Mouse (Mus musculus) forebrain, embryonic 16.5 days (tissue): ENCODE measurements at regions not wholly inside any gene's neighbourhood (a gene's known extent, or its start where the extent isn't known, plus 50 kb on each side); places are given as distances from the start of the nearest gene placed in this dataset.

Source experiments
- ATAC-seq: fragments of 200-750 bp; cut with Nextera tagmentation; 2 replicates; pipeline ENCODE4 v1.8.0; 2017; ENCODE audit warnings: mild to moderate bottlenecking, moderate library complexity
- H3K27ac ChIP-seq: fragments of 300-500 bp; sonication (generic); 2 replicates; pipeline ENCODE4 v1.5.1; 2014; ENCODE audit warnings: low read length, control low read depth
- H3K27me3 ChIP-seq: fragments of 300-500 bp; sonication (generic); replicated peaks from 2 replicates; pipeline ENCODE4 v1.6.1; 2014; ENCODE audit warnings: low read length; ENCODE audit not compliant: control insufficient read depth, insufficient read depth
- H3K36me3 ChIP-seq: fragments of 300-500 bp; sonication (generic); 2 replicates; pipeline ENCODE4 v1.6.1; 2014; ENCODE audit not compliant: control insufficient read depth, insufficient read depth
- H3K4me1 ChIP-seq: fragments of 300-500 bp; sonication (generic); replicated peaks from 2 replicates; pipeline ENCODE4 v1.6.1; 2014; ENCODE audit warnings: low read length; ENCODE audit not compliant: control insufficient read depth, insufficient read depth
- H3K4me2 ChIP-seq: fragments of 300-500 bp; sonication (generic); 2 replicates; pipeline ENCODE4 v1.6.1; 2014; ENCODE audit warnings: mild to moderate bottlenecking, low read length, control low read depth
- H3K4me3 ChIP-seq: fragments of 300-500 bp; sonication (generic); replicated peaks from 2 replicates; pipeline ENCODE4 v1.5.1; 2014; ENCODE audit warnings: mild to moderate bottlenecking, low read length, control low read depth
- H3K9ac ChIP-seq: fragments of 300-500 bp; sonication (generic); replicated peaks from 2 replicates; pipeline ENCODE4 v1.6.1; 2014; ENCODE audit warnings: low read depth, low read length, control low read depth
- H3K9me3 ChIP-seq: fragments of 300-500 bp; sonication (generic); 2 replicates; pipeline ENCODE4 v1.6.1; 2016; ENCODE audit warnings: low read length; ENCODE audit not compliant: control insufficient read depth
- WGBS: fragments of 180-500 bp; shearing (Covaris S2); extraction: QIAGEN DNeasy Blood & Tissue Kit; methylation state at CpG from one replicate; pipeline ENCODE4 v1.1.7; 2014; 5-methylcytosine and 5-hydroxymethylcytosine counted together

DNA sequence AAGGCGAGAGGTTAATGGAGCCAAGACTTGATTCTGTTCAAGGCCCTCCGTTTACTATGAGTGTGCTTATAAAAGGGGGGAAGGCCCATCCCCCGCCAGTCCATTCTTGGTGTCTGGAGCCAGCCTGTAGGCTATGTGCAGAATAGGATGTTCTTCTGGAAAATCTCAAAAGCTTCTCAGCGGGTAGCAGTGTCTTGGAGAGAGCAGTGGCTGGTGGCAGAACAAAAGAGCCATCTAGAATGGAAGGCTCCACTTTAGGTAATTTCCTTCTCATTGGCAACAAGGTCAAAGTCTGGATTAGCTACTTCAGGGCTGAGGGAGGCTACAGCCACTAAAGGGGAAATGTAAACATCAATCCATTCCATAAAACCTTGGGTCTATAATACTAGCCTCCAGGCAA lies 1150.8 kb upstream of the Ptprd start:
- 74% methylated on average over 4 of the region's 4 CpGs for WGBS
- ATAC-seq = no peak
- no peaks in the 10 kb centered on the region for H3K36me3 ChIP-seq

DNA sequence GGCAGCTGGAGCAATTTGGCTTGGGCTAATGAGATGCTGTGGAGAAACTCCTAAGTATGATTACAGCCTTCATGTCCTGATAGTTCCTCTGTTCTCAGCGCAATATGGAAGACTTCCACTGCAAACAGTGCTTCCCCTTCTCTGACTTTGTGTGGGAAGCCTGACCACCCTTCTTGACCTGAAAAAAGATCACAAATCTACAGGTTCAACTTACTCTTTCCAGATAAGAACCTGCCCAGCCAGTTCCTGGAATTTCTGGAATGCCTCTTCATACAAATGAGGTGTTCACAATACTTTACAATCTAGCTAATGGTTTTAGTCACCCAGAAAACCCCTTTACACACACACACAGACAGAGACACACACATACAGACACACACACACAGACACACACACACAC lies 1146.0 kb upstream of the Ptprd start:
- Histone ChIP-seq H3K36me3 (no peaks in the 10 kb centered on the region), H3K27me3 (no peaks in the 10 kb centered on the region), H3K4me3 (no peak overlapping the region), H3K4me2 (no peak overlapping the region), H3K9ac (no peak overlapping the region), H3K4me1 (no peaks in the 10 kb centered on the region), H3K27ac (no peak overlapping the region), H3K9me3 (no peaks in the 10 kb centered on the region)
- 92% methylated on average over 1 of the region's 1 CpGs for WGBS
- no peak for ATAC-seq

More for the DNA sequence above, 1150.8 kb upstream of the Ptprd start:
- Histone ChIP-seq H3K27ac (no peak overlapping the region), H3K4me3 (no peak overlapping the region), H3K9me3 (no peaks in the 10 kb centered on the region), H3K4me1 (no peaks in the 10 kb centered on the region), H3K27me3 (no peaks in the 10 kb centered on the region), H3K4me2 (no peak overlapping the region), H3K9ac (no peak overlapping the region)

DNA sequence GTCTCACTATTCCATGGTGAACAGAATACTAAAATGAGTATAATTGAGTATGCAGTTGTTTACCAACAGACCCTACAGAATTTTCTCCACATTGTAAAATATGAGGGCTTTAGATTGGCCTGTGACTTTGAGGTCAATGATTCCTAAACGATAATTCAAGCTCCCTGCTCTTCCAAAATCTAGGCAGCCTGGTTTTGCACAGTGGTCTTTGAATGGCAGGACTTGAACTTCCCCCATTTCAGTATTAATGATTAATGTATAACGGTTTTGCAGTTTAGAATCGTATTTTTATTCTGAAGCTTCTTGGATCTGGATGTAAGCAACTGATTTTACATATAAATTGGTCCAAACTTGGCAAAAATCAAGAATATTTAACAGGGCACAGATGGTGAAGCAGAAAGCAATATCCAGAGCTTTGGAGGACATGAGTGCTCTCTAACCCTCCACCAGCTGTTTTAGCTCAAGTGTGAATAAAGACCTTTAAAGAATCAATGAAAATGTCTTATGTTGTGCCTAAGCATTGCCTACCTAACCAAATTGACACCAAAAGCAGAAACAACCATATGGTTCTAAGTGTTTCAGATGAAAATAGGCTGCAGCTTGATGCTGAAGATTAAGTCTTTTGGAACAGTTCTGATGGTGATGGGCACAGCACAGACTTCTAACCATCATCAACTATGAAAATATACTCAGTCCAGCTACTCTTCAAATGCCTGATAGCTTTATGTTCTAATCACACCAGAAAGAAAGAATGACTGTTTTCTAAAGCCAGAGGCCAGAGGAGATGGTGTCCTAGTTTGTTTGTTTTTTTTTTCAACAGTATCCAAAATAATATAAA lies 1098.3 kb upstream of the Ptprd start:
- WGBS = 29% methylated on average over 3 of the region's 3 CpGs
- peak; percentile 94 for ATAC-seq
- H3K27ac ChIP-seq = no peak overlapping the region

DNA sequence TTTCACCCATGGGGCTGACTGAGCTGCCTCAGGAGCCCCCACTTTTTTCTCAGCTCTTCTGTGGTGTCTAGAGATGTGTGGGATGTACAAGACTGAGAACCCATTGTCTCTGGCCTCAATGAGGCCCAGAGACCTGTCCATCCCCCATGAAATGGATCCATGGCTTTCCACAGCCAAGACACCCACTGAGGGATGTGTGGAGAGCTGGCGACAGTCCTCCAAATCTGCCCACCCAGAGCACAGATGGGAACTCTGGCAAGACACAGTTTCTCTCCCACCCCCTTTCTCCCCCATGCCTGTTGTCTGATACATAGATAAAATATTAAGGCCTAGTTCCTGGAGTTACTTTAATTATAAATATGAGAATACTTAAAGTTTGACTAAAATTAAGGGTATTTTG lies 1079.3 kb upstream of the Ptprd start:
- WGBS = 67% methylated on average over 1 of the region's 1 CpGs
- 0 out of 2 replicates have a peak, but pooled peaks have one; percentile 33 for ATAC-seq
- no peaks in the 10 kb centered on the region for H3K4me1 ChIP-seq
- no peaks in the 10 kb centered on the region for H3K27me3 ChIP-seq
- no peak overlapping the region for H3K9ac ChIP-seq
- no peak overlapping the region for H3K4me2 ChIP-seq
- no peak overlapping the region for H3K27ac ChIP-seq
- no peak overlapping the region for H3K4me3 ChIP-seq
- H3K9me3 ChIP-seq = no peaks in the 10 kb centered on the region
- no peaks in the 10 kb centered on the region for H3K36me3 ChIP-seq

More for the DNA sequence above, 1098.3 kb upstream of the Ptprd start:
- Histone ChIP-seq H3K9me3 (no peaks in the 10 kb centered on the region), H3K4me3 (no peak overlapping the region), H3K36me3 (no peaks in the 10 kb centered on the region), H3K4me1 (peaks cover 4% of the 10 kb centered on the region; the same call in 1 of the 2 replicates), H3K9ac (no peak overlapping the region), H3K4me2 (no peak overlapping the region), H3K27me3 (no peaks in the 10 kb centered on the region)

DNA sequence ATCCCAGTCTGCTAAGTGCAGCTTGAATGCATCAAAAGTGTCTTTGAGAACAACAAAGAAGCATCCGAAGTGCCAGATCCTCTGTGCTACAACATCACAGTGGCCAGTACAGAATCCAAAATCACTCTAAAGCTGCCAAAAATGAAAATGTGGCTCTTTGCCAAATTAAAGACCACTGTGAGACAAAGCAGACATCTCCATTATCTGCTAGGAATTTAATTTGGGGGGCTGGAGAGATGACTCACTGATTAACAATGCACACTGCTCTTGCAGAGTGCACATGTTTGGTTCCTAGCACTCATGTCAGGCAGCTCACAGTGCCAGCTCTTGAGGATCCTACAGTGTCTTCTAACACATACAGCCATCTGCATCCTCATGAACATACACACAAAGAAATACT lies 1053.3 kb upstream of the Ptprd start:
- WGBS = 29% methylated on average over 1 of the region's 1 CpGs
- no peaks in the 10 kb centered on the region for H3K27me3 ChIP-seq
- no peak overlapping the region for H3K27ac ChIP-seq
- ATAC-seq = peak; percentile 95
- H3K4me1 ChIP-seq = no peaks in the 10 kb centered on the region
- no peaks in the 10 kb centered on the region for H3K9me3 ChIP-seq
- no peak overlapping the region for H3K4me3 ChIP-seq
- H3K36me3 ChIP-seq = no peaks in the 10 kb centered on the region
- H3K4me2 ChIP-seq = no peak overlapping the region
- H3K9ac ChIP-seq = no peak overlapping the region

DNA sequence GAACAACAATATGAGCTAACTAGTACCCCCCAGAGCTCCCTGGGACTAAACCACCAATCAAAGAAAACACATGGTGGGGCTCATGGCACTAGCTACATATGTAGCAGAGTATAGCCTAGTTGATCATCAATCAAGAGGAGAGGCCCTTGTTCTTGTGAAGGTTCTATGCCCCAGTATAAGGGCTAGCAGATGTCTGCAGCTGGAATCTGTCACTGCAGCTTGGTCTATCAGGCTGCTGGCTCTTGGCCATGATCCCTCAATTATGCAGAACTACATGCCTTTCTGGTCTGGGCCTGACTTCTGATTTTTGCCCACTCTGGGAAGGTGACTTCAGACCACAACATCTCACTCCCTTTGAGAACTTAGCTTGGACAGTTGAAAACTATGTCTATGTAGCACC lies 1031.4 kb upstream of the Ptprd start:
- H3K27me3 ChIP-seq = no peaks in the 10 kb centered on the region
- no peak for ATAC-seq
- no peaks in the 10 kb centered on the region for H3K9me3 ChIP-seq
- no peaks in the 10 kb centered on the region for H3K4me1 ChIP-seq
- H3K4me2 ChIP-seq = no peak overlapping the region
- no peaks in the 10 kb centered on the region for H3K36me3 ChIP-seq
- no peak overlapping the region for H3K4me3 ChIP-seq
- H3K9ac ChIP-seq = no peak overlapping the region
- H3K27ac ChIP-seq = no peak overlapping the region

DNA sequence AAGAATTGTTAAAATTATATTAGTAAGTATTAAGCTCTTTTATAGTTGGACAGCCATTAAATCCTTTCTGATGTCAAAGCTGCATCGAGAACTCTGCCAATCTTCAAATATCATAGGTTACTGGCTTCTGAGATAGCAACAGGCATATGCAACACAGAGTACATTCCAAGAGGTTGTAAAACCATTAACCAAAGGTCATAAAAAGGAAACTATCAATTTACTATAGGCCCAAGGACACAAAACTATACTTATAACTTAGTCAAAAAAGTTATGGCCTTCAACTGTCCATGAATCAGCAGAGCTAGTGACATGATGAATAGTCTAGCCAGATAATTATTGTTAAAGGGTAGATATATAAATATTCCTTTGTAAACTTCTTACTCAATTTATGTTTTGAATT lies 1029.9 kb upstream of the Ptprd start:
- no peak overlapping the region for H3K27ac ChIP-seq
- no peak overlapping the region for H3K9ac ChIP-seq
- no peak overlapping the region for H3K4me3 ChIP-seq
- ATAC-seq = no peak
- no peak overlapping the region for H3K4me2 ChIP-seq
- H3K36me3 ChIP-seq = no peaks in the 10 kb centered on the region
- no peaks in the 10 kb centered on the region for H3K4me1 ChIP-seq
- H3K9me3 ChIP-seq = no peaks in the 10 kb centered on the region
- WGBS = 91% methylated on average over 1 of the region's 1 CpGs
- H3K27me3 ChIP-seq = no peaks in the 10 kb centered on the region

DNA sequence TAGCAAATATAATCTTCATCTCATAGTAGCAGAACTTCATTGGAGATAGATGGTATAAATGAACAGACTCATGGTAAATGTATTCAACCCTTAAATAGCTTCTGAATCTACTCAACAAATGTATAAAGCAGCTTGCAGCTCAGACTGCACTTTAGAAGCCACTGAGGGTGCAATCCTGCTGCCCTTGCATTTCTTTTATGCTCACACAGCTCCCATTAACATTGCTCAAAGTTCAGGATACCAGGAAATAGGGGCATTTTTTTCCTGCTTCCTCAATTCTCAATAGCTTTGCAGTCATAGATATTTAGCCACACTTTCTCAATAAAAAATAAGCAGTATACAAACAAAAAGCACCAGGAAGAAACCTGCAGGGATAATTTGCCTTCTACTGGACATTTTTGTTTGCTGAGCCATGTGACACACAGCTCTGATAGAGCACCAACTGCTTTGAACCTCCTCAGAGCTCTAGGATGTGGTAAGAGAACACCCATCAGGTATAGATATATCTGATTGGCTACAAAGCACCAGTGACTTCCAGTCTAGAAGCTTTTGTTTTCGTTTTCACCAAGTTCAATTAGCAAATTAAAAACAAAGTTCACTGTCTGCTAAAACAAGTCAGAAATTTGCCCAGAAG lies 1012.5 kb upstream of the Ptprd start:
- 58% methylated on average over 1 of the region's 1 CpGs for WGBS

More for the DNA sequence above, 1012.5 kb upstream of the Ptprd start:
- no peaks in the 10 kb centered on the region for H3K36me3 ChIP-seq
- H3K4me2 ChIP-seq = no peak overlapping the region
- no peaks in the 10 kb centered on the region for H3K4me1 ChIP-seq
- no peaks in the 10 kb centered on the region; the same call in 1 of the 2 replicates for H3K9me3 ChIP-seq
- H3K4me3 ChIP-seq = no peak overlapping the region
- H3K9ac ChIP-seq = no peak overlapping the region
- no peak overlapping the region for H3K27ac ChIP-seq
- H3K27me3 ChIP-seq = no peaks in the 10 kb centered on the region
- ATAC-seq = no peak
